Mouse (Mus musculus) liver, postnatal 0 days (tissue): ENCODE data around the gene Rslcan18. TPM values are rescaled to one million over a fixed set of nuclear protein-coding genes. Genes with fewer than 3 reads are reported as not detected.

Source experiments
- ATAC-seq: fragments of 200-750 bp; cut with Nextera tagmentation; 2 replicates; pipeline ENCODE4 v1.8.0; 2017; ENCODE audit warnings: mild to moderate bottlenecking, moderate library complexity
- DNase-seq: peaks from one replicate; pipeline ENCODE4 v3.0.0-alpha.2; 2016
- H3K27ac ChIP-seq: fragments of 300-500 bp; sonication (generic); 2 replicates; pipeline ENCODE4 v1.5.1; 2014; ENCODE audit warnings: antibody characterized with exemption, moderate library complexity, mild to moderate bottlenecking, low read depth
- H3K27me3 ChIP-seq: fragments of 300-500 bp; sonication (generic); 2 replicates; pipeline ENCODE4 v1.6.1; 2014; ENCODE audit warnings: low read length, control low read depth, mixed read lengths; ENCODE audit not compliant: insufficient read depth
- H3K36me3 ChIP-seq: fragments of 300-500 bp; sonication (generic); replicated peaks from 2 replicates; pipeline ENCODE4 v1.6.1; 2014; ENCODE audit warnings: mild to moderate bottlenecking, control low read depth, low read length, moderate library complexity, mixed read lengths; ENCODE audit not compliant: insufficient read depth
- H3K4me1 ChIP-seq: fragments of 300-500 bp; sonication (generic); 2 replicates; pipeline ENCODE4 v1.6.1; 2014; ENCODE audit warnings: antibody characterized with exemption, mild to moderate bottlenecking, control low read depth; ENCODE audit not compliant: insufficient read depth
- H3K4me2 ChIP-seq: fragments of 300-500 bp; sonication (generic); 2 replicates; pipeline ENCODE4 v1.6.1; 2014; ENCODE audit warnings: low read depth, mild to moderate bottlenecking, low read length, moderate library complexity, mixed read lengths
- H3K4me3 ChIP-seq: fragments of 300-500 bp; sonication (generic); 2 replicates; pipeline ENCODE4 v1.5.1; 2014; ENCODE audit warnings: low read depth, low read length
- H3K9ac ChIP-seq: fragments of 300-500 bp; sonication (generic); replicated peaks from 2 replicates; pipeline ENCODE4 v1.6.1; 2014; ENCODE audit warnings: mild to moderate bottlenecking, moderate library complexity
- H3K9me3 ChIP-seq: fragments of 300-500 bp; sonication (generic); 2 replicates; pipeline ENCODE4 v1.6.1; 2016; ENCODE audit warnings: mild to moderate bottlenecking, control low read depth, low read length, mixed read lengths
- CTCF ChIP-seq: sonication (generic); IDR thresholded peaks from 2 replicates; pipeline ENCODE4 v1.5.1; 2016; ENCODE audit warnings: antibody characterized with exemption, low read depth
- EP300 ChIP-seq: IDR thresholded peaks from 2 replicates; pipeline ENCODE4 v1.6.1; 2016; ENCODE audit warnings: antibody characterized with exemption, low read depth, mild to moderate bottlenecking
- WGBS: fragments of 180-500 bp; shearing (Covaris S2); extraction: QIAGEN DNeasy Blood & Tissue Kit; methylation state at CpG from one replicate; pipeline ENCODE4 v1.1.7; 2014; ENCODE audit not compliant: insufficient replicate concordance; 5-methylcytosine and 5-hydroxymethylcytosine counted together
- polyA plus RNA-seq: library from polyadenylated mRNA; unstranded; fragments of >200 nt; fragmentation: Nextera tagmentation; extraction: Ambion mirVana; gene quantifications from 2 replicates; pipeline ENCODE4 v1.2.1, GENCODE M21; 2015

The Rslcan18 gene
- polyA plus RNA-seq, 1 experiment from 2014 or later: 0.13 TPM

DNA sequence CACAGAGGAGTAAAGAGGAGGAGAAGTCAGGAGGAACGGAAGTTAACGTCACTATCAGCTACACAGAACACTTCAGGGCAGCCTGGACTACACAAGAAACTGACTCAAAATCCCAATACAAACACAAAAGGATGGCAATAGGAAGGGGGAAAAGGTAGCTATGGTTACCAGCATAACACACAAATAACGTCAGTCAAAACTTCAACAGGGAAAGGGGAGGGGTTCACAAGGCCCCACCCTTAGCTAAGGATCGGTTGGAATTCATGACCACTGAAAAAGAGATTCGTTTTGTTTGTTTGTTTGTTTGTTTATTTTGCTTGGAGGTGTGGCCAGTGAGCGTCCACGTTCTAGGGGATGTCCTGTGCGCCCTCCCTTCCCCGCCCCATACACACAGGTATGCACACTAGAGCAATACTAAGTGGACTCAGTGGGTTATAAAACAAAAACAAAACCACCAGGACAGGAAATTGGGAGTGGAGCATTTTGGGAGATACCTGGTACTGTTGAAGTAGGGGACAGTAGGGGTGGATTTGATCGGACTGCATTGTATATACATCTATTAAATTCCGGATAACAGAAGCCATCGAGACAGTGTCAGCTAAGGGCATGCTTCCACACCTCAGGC, 55.8 kb downstream of the Rslcan18 start:
- H3K4me2 ChIP-seq: peak overlapping the region; percentile 90
- peak overlapping the region; percentile 83 for H3K4me3 ChIP-seq
- H3K9ac ChIP-seq: peak overlapping the region; percentile 70
- no peaks in the 10 kb centered on the region for H3K9me3 ChIP-seq
- DNase-seq (no peak), ATAC-seq (peak; percentile 30)
- no peaks in the 10 kb centered on the region for H3K27me3 ChIP-seq
- no peaks in the 10 kb centered on the region for H3K36me3 ChIP-seq
- no peak for TF ChIP-seq EP300
- no peak for TF ChIP-seq CTCF
- H3K4me1 ChIP-seq: peaks cover 5% of the 10 kb centered on the region; the same call in 1 of the 2 replicates
- peak overlapping the region; percentile 90 for H3K27ac ChIP-seq
- 6% methylated on average over 12 of the region's 12 CpGs for WGBS

Other genes with a start within 250 kb of the Rslcan18 start
- 0.33 and 0.41 TPM in 2 replicates for gene Gm10767, start 211.3 kb downstream of the Rslcan18 start, polyA plus RNA-seq
- 0.41 and 0.59 TPM in 2 replicates for gene Zfp712, start 55.1 kb downstream of the Rslcan18 start, polyA plus RNA-seq
- 0.66 and 0.78 TPM in 2 replicates for gene Zfp708, start 18.3 kb downstream of the Rslcan18 start, polyA plus RNA-seq
- 1.4 and 2.2 TPM in 2 replicates for gene Gm28557, start 7.7 kb downstream of the Rslcan18 start, polyA plus RNA-seq
- 0.40 and 0.56 TPM in 2 replicates for gene Zfp759, start 5.4 kb upstream of the Rslcan18 start, polyA plus RNA-seq
- gene Rsl1, start 56.9 kb upstream of the Rslcan18 start, polyA plus RNA-seq: 2.0 and 2.1 TPM in 2 replicates
- gene Zfp455, start 78.2 kb upstream of the Rslcan18 start, polyA plus RNA-seq: 0.43 and 0.53 TPM in 2 replicates
- gene Zfp458, start 162.2 kb upstream of the Rslcan18 start, polyA plus RNA-seq: 0.30 and 0.40 TPM in 2 replicates
- 0.19 and 0.39 TPM in 2 replicates for gene Zfp457, start 190.2 kb upstream of the Rslcan18 start, polyA plus RNA-seq
- 0.63 and 0.65 TPM in 2 replicates for gene Zfp595, start 216.3 kb upstream of the Rslcan18 start, polyA plus RNA-seq
- 0.25 TPM in 1 of 2 replicates, not detected in the other for gene Gm28044, start 244.3 kb upstream of the Rslcan18 start, polyA plus RNA-seq
- gene Zfp953, start 244.3 kb upstream of the Rslcan18 start, polyA plus RNA-seq: 0.45 and 0.52 TPM in 2 replicates